In genomic region chr2:94658426-94658825, GRCm38 (mm10) we compare ENCODE assay signal across 16 mouse cellular contexts.
"Had no signal": no experiment of that assay in that cellular context is flagged by ENCODE, and none has a peak within 500 bp of the region (broad histone marks: within the 10 kb centered on the region; RNA-seq: fewer than 3 reads in every experiment).

No protein-coding gene starts in this region.

- H3K27me3 ChIP-seq: lung, embryonic 15.5 days; megakaryocyte, embryonic 14.5 days; midbrain, embryonic 13.5 days; midbrain, embryonic 15.5 days; neural tube, embryonic 12.5 days; stomach, embryonic 15.5 days had no signal

- DNase-seq: lung, postnatal 14 days; lung, postnatal 36 days; right cerebral cortex, postnatal 14 days; thymus, adult 2 months; thymus, postnatal 25 days; thymus, postnatal 4 days had no signal

- H3K4me3 ChIP-seq: lung, embryonic 15.5 days; megakaryocyte, embryonic 14.5 days; midbrain, embryonic 13.5 days; midbrain, embryonic 15.5 days; neural tube, embryonic 12.5 days; stomach, embryonic 15.5 days had no signal

- H3K9ac ChIP-seq: lung, embryonic 15.5 days; midbrain, embryonic 13.5 days; midbrain, embryonic 15.5 days; neural tube, embryonic 12.5 days; stomach, embryonic 15.5 days had no signal

- ATAC-seq: lung, postnatal 0 days; midbrain, embryonic 13.5 days; midbrain, embryonic 15.5 days had no signal

- H3K9me3 ChIP-seq: lung, embryonic 15.5 days; midbrain, embryonic 13.5 days; midbrain, embryonic 15.5 days; neural tube, embryonic 12.5 days; stomach, embryonic 15.5 days had no signal

- H3K4me2 ChIP-seq: lung, embryonic 15.5 days; midbrain, embryonic 11.5 days; midbrain, embryonic 13.5 days; midbrain, embryonic 15.5 days; neural tube, embryonic 12.5 days; stomach, embryonic 15.5 days had no signal

- H3K4me1 ChIP-seq: lung, embryonic 15.5 days; megakaryocyte, embryonic 14.5 days; midbrain, embryonic 13.5 days; midbrain, embryonic 15.5 days; neural tube, embryonic 12.5 days; stomach, embryonic 15.5 days had no signal

- H3K27ac ChIP-seq: lung, embryonic 15.5 days; macrophage; midbrain, embryonic 13.5 days; midbrain, embryonic 15.5 days; neural tube, embryonic 12.5 days; stomach, embryonic 15.5 days; stomach, postnatal 0 days had no signal

- H3K36me3 ChIP-seq: lung, embryonic 15.5 days; midbrain, embryonic 13.5 days; midbrain, embryonic 15.5 days; neural tube, embryonic 12.5 days; stomach, embryonic 15.5 days had no signal
